Mouse (Mus musculus) liver, adult 2 months (tissue): ENCODE measurements around the gene Cep57l1. TPM values are rescaled to one million over a fixed set of nuclear protein-coding genes. Genes with fewer than 3 reads are reported as not detected.

Experiments used
- DNase-seq: peaks from one replicate; pipeline ENCODE4 v3.0.0-alpha.2; 2011; ENCODE audit warnings: low read depth, low spot score; ENCODE audit errors: extremely low read depth
- H3K27ac ChIP-seq: fragments of 200-500 bp; replicated peaks from 2 replicates; pipeline ENCODE4 v1.5.1; 2012; ENCODE audit warnings: low read depth, mild to moderate bottlenecking, control low read depth, inconsistent platforms, low read length; ENCODE audit not compliant: insufficient read depth
- H3K27me3 ChIP-seq: fragments of 200-500 bp; 2 replicates; pipeline ENCODE4 v1.6.1; 2012; ENCODE audit warnings: mild to moderate bottlenecking, moderate library complexity, low read length, inconsistent platforms; ENCODE audit not compliant: control insufficient read depth, insufficient read depth
- H3K36me3 ChIP-seq: fragments of 200-500 bp; 2 replicates; pipeline ENCODE4 v1.6.1; 2012; ENCODE audit warnings: low read length, inconsistent platforms; ENCODE audit not compliant: control insufficient read depth, insufficient read depth
- H3K4me1 ChIP-seq: fragments of 200-500 bp; 2 replicates; pipeline ENCODE4 v1.6.1; 2011; ENCODE audit warnings: low read length; ENCODE audit not compliant: control insufficient read depth, insufficient read depth
- H3K4me3 ChIP-seq: fragments of 200-500 bp; 2 replicates; pipeline ENCODE4 v1.5.1; 2011; ENCODE audit warnings: low read depth, mild to moderate bottlenecking, control low read depth, low read length, moderate library complexity; ENCODE audit not compliant: insufficient read depth
- H3K79me2 ChIP-seq: fragments of 200-500 bp; 2 replicates; pipeline ENCODE4 v1.6.1; 2012; ENCODE audit warnings: inconsistent platforms, mild to moderate bottlenecking, low read length, moderate library complexity; ENCODE audit not compliant: control insufficient read depth, insufficient read depth
- H3K9ac ChIP-seq: fragments of 200-500 bp; 2 replicates; pipeline ENCODE4 v1.6.1; 2012; ENCODE audit warnings: low read depth, mild to moderate bottlenecking, control low read depth, inconsistent platforms, low read length
- CTCF ChIP-seq: fragments of 200-500 bp; IDR thresholded peaks from 2 replicates; pipeline ENCODE4 v1.5.1; 2011; ENCODE audit warnings: low read depth, low read length, control low read depth
- POLR2A ChIP-seq: fragments of 200-500 bp; IDR thresholded peaks from 2 replicates; pipeline ENCODE4 v1.6.1; 2011; ENCODE audit warnings: low read length, control low read depth; ENCODE audit not compliant: insufficient read depth; ENCODE audit errors: extremely low read depth
- WGBS: fragments of 180-500 bp; shearing (Covaris S2); methylation state at CpG from one replicate; pipeline ENCODE4 v1.1.7; 2018; 5-methylcytosine and 5-hydroxymethylcytosine counted together
- polyA plus RNA-seq: library from polyadenylated mRNA; depleted of rRNA; stranded (reverse); fragments of >200 nt; gene quantifications from 2 replicates; pipeline ENCODE4 v1.2.3, GENCODE M21; 2012
- total RNA-seq: library from RNA; depleted of rRNA; stranded (reverse); fragments of >200 nt; gene quantifications from 2 replicates; pipeline ENCODE4 v1.2.3, GENCODE M21; 2014

Cep57l1 gene
- total and polyA plus RNA-seq, 2 experiments: 0.82 to 9.2 TPM

GRCm38 (mm10) chr10:41765586-41765985 is 44.1 kb downstream of the Cep57l1 start:
- Histone ChIP-seq H3K36me3 (no peaks in the 10 kb centered on the region), H3K9ac (no peak overlapping the region), H3K79me2 (no peaks in the 10 kb centered on the region), H3K4me3 (no peak overlapping the region), H3K27me3 (no peaks in the 10 kb centered on the region), H3K4me1 (no peaks in the 10 kb centered on the region), H3K27ac (no peak overlapping the region)
- TF ChIP-seq POLR2A (no peak), CTCF (no peak)
- no peak for DNase-seq
- 95% methylated on average over 4 of the region's 4 CpGs for whole genome bisulfite sequencing

- Histone ChIP-seq H3K4me3 (no peak overlapping the region), H3K79me2 (no peaks in the 10 kb centered on the region), H3K36me3 (no peaks in the 10 kb centered on the region), H3K27ac (no peak overlapping the region), H3K4me1 (no peaks in the 10 kb centered on the region), H3K27me3 (no peaks in the 10 kb centered on the region), H3K9ac (no peak overlapping the region)
- 92% methylated on average over 3 of the region's 3 CpGs for WGBS
- peak; percentile 12 for DNase-seq
- TF ChIP-seq CTCF (no peak), POLR2A (no peak)
Measured at GRCm38 (mm10) chr10:41763741-41764385, 45.8 kb downstream of the Cep57l1 start.

- Histone ChIP-seq H3K9ac (no peak overlapping the region), H3K79me2 (no peaks in the 10 kb centered on the region), H3K27me3 (no peaks in the 10 kb centered on the region), H3K36me3 (no peaks in the 10 kb centered on the region), H3K27ac (no peak overlapping the region), H3K4me1 (no peaks in the 10 kb centered on the region), H3K4me3 (no peak overlapping the region)
- TF ChIP-seq CTCF: no peak
- no peak for TF ChIP-seq POLR2A
- WGBS: 90% methylated on average over 3 of the region's 3 CpGs
- no peak for DNase-seq
Measured at GRCm38 (mm10) chr10:41760866-41761265, 48.8 kb downstream of the Cep57l1 start.

- H3K36me3 ChIP-seq: no peaks in the 10 kb centered on the region
Measured at GRCm38 (mm10) chr10:41758041-41758440, 51.6 kb downstream of the Cep57l1 start.

GRCm38 (mm10) chr10:41757226-41757625 is 52.4 kb downstream of the Cep57l1 start:
- TF ChIP-seq POLR2A (no peak), CTCF (no peak)
- no peak overlapping the region for H3K27ac ChIP-seq
- H3K79me2 ChIP-seq: no peaks in the 10 kb centered on the region
- no peaks in the 10 kb centered on the region for H3K27me3 ChIP-seq
- H3K4me1 ChIP-seq: no peaks in the 10 kb centered on the region
- no peak overlapping the region for H3K9ac ChIP-seq
- no peak for DNase-seq
- no peaks in the 10 kb centered on the region for H3K36me3 ChIP-seq
- 93% methylated on average over 5 of the region's 5 CpGs for WGBS
- no peak overlapping the region for H3K4me3 ChIP-seq

More at GRCm38 (mm10) chr10:41758041-41758440, 51.6 kb downstream of the Cep57l1 start:
- Histone ChIP-seq H3K4me3 (no peak overlapping the region), H3K9ac (no peak overlapping the region), H3K79me2 (no peaks in the 10 kb centered on the region), H3K4me1 (no peaks in the 10 kb centered on the region), H3K27ac (no peak overlapping the region), H3K27me3 (no peaks in the 10 kb centered on the region)
- no peak for TF ChIP-seq CTCF
- TF ChIP-seq POLR2A: no peak
- no peak for DNase-seq

- DNase-seq: no peak
- Histone ChIP-seq H3K79me2 (no peaks in the 10 kb centered on the region), H3K27ac (no peak overlapping the region), H3K27me3 (no peaks in the 10 kb centered on the region), H3K4me1 (no peaks in the 10 kb centered on the region), H3K9ac (no peak overlapping the region), H3K4me3 (no peak overlapping the region), H3K36me3 (no peaks in the 10 kb centered on the region)
- WGBS: 80% methylated on average over 14 of the region's 14 CpGs
- TF ChIP-seq CTCF: no peak
- TF ChIP-seq POLR2A: no peak
Measured at GRCm38 (mm10) chr10:41751867-41752480, 57.7 kb downstream of the Cep57l1 start.
